Mouse (Mus musculus): ENCODE measurements around the gene Pde4d. TPM values are rescaled to one million over a fixed set of nuclear protein-coding genes. Genes with fewer than 3 reads are reported as not detected.

The Pde4d gene
- polyA plus RNA-seq, 1 experiment, result 33.8 TPM

DNA sequence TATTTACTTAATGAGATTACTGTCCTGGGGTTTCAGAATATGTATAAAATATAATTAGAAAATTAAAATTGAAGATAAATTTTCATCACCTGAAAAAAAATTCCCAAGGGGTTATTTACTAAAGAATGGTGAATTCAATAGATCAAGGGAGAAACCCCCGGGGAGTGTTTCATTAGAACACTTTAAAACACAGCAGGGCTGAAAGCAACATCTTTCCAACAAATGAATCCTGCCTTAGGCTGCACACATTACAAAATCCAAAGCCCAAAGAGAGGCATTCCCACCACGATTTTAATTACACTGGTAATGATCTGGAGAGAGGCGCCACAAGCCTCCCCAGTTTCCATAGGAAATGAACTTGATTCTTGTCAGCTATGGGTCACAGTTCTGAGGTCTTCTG is 1205.6 kb downstream of the Pde4d start:
- no peak for DNase-seq
- Histone ChIP-seq H3K27ac (ENCODE audit: insufficient read depth, low read length) (no peak overlapping the region), H3K27me3 (ENCODE audit: control insufficient read depth, insufficient read depth, low read length) (no peaks in the 10 kb centered on the region), H3K4me3 (replicated peaks; ENCODE audit: insufficient read depth, low read depth, low read length) (no peak overlapping the region), H3K4me1 (ENCODE audit: control insufficient read depth, insufficient read depth, low read length) (peaks cover 7% of the 10 kb centered on the region; the same call in 1 of the 2 replicates)
- 72% methylated on average over 3 of the region's 3 CpGs for WGBS
- TF ChIP-seq CTCF (IDR thresholded peaks at IDR 0.05; ENCODE audit: borderline replicate concordance, insufficient read depth, low read depth, low read length) (no peak), POLR2A (IDR thresholded peaks at IDR 0.05; ENCODE audit: borderline replicate concordance, insufficient read depth, low read length) (no peak)

DNA sequence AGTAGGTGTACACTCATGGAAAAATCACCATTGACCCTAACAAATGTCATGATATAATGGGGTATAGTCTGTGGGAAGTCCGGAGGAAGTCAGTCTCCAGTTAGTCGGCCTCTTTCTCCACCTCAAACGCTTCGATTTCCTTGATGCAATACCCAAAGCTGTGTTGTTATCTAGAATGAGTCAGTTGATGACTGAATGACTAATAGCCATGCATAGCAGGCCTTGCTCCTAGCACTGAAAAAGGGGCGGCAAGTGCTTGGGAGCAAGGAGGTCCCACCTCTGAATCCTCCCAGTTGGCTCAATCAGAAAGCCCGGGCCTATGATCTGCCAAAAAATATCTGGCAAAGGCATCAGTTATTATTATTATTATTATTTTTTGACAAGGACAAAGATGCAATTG is 1209.4 kb downstream of the Pde4d start:
- no peak for DNase-seq
- no peak overlapping the region for H3K4me3 ChIP-seq (replicated peaks; ENCODE audit: insufficient read depth, low read depth, low read length)
- H3K4me1 ChIP-seq (ENCODE audit: control insufficient read depth, insufficient read depth, low read length), result peaks cover 7% of the 10 kb centered on the region
- 97% methylated on average over 6 of the region's 6 CpGs for WGBS
- H3K27me3 ChIP-seq (ENCODE audit: control insufficient read depth, insufficient read depth, low read length), result no peaks in the 10 kb centered on the region
- no peak for TF ChIP-seq POLR2A (IDR thresholded peaks at IDR 0.05; ENCODE audit: borderline replicate concordance, insufficient read depth, low read length)
- TF ChIP-seq CTCF (IDR thresholded peaks at IDR 0.05; ENCODE audit: borderline replicate concordance, insufficient read depth, low read depth, low read length), result no peak
- H3K27ac ChIP-seq (ENCODE audit: insufficient read depth, low read length), result no peak overlapping the region

DNA sequence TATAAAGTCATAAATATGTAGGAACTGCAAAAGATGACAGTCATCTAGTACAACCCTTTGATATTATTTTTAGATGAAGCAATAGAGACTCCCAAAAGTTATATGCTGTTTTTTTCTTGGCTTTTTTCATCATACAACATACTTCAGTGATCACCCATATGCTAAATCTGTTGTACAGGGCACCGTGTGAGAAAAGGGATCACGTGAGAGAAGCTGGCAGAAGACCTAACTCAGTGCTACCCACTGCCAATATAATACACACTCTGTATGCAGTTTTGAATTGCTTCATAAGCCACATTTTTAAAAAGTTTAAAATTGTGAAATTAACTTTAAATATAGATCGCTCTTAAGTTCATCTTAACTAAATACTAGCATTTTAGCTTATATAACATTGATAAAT is 1211.6 kb downstream of the Pde4d start:
- peak in 1 of 2 experiments; percentile 32 for DNase-seq
- no peak overlapping the region for H3K4me3 ChIP-seq (replicated peaks; ENCODE audit: insufficient read depth, low read depth, low read length)
- WGBS, result 41% methylated on average over 3 of the region's 3 CpGs
- H3K27me3 ChIP-seq (ENCODE audit: control insufficient read depth, insufficient read depth, low read length), result no peaks in the 10 kb centered on the region
- TF ChIP-seq CTCF (IDR thresholded peaks at IDR 0.05; ENCODE audit: borderline replicate concordance, insufficient read depth, low read depth, low read length), result no peak
- TF ChIP-seq POLR2A (IDR thresholded peaks at IDR 0.05; ENCODE audit: borderline replicate concordance, insufficient read depth, low read length), result no peak
- no peak overlapping the region for H3K27ac ChIP-seq (ENCODE audit: insufficient read depth, low read length)
- peaks cover 10% of the 10 kb centered on the region for H3K4me1 ChIP-seq (ENCODE audit: control insufficient read depth, insufficient read depth, low read length)

DNA sequence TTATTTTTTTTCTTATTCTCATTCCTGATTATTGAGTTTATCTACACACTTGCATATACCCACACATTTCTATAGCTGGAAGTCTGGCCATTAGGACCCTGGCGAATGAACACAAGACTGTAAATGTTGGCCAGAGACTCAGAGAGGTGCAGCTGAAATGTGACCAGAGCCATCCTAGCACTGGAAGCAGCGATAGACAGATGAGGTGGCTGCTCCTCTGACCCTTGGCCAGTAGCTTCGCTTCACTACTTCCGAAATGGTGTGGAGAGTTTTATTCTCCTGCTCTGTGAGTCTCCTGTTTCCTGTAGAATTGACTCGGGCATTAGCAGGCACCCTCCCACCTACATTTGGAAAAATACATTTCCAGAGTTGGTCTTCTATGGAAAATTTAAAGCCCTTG is 1212.4 kb downstream of the Pde4d start:
- no peak overlapping the region for H3K27ac ChIP-seq (ENCODE audit: insufficient read depth, low read length)
- DNase-seq, result no peak
- peaks cover 6% of the 10 kb centered on the region for H3K4me1 ChIP-seq (ENCODE audit: control insufficient read depth, insufficient read depth, low read length)
- WGBS, result 73% methylated on average over 5 of the region's 5 CpGs
- H3K27me3 ChIP-seq (ENCODE audit: control insufficient read depth, insufficient read depth, low read length), result no peaks in the 10 kb centered on the region
- TF ChIP-seq POLR2A (IDR thresholded peaks at IDR 0.05; ENCODE audit: borderline replicate concordance, insufficient read depth, low read length), result no peak
- no peak for TF ChIP-seq CTCF (IDR thresholded peaks at IDR 0.05; ENCODE audit: borderline replicate concordance, insufficient read depth, low read depth, low read length)
- H3K4me3 ChIP-seq (replicated peaks; ENCODE audit: insufficient read depth, low read depth, low read length), result no peak overlapping the region

DNA sequence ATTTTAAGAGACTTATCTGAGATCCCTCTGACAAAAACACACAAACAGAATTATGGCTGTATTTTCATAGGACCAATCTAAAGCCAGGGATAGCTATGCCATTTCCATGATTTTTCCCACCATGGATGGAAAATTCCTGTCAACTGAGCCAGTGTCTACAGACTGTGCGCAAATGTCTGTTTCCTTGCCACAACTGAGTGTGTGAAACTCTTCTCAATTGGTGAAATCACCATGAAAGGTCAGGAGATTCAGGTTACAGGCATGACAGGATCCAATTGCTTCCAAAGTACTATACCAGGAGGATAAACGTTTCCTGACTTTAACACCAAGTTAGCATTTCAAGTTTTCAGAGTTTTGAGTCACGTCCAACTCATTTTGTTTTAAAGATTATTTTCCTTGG is 1213.0 kb downstream of the Pde4d start:
- Histone ChIP-seq H3K27me3 (ENCODE audit: control insufficient read depth, insufficient read depth, low read length) (no peaks in the 10 kb centered on the region), H3K4me1 (ENCODE audit: control insufficient read depth, insufficient read depth, low read length) (peaks cover 3% of the 10 kb centered on the region; the same call in 1 of the 2 replicates), H3K4me3 (replicated peaks; ENCODE audit: insufficient read depth, low read depth, low read length) (no peak overlapping the region), H3K27ac (ENCODE audit: insufficient read depth, low read length) (no peak overlapping the region)
- no peak for DNase-seq
- 76% methylated on average over 3 of the region's 3 CpGs for WGBS
- TF ChIP-seq CTCF (IDR thresholded peaks at IDR 0.05; ENCODE audit: borderline replicate concordance, insufficient read depth, low read depth, low read length) (no peak), POLR2A (IDR thresholded peaks at IDR 0.05; ENCODE audit: borderline replicate concordance, insufficient read depth, low read length) (no peak)

DNA sequence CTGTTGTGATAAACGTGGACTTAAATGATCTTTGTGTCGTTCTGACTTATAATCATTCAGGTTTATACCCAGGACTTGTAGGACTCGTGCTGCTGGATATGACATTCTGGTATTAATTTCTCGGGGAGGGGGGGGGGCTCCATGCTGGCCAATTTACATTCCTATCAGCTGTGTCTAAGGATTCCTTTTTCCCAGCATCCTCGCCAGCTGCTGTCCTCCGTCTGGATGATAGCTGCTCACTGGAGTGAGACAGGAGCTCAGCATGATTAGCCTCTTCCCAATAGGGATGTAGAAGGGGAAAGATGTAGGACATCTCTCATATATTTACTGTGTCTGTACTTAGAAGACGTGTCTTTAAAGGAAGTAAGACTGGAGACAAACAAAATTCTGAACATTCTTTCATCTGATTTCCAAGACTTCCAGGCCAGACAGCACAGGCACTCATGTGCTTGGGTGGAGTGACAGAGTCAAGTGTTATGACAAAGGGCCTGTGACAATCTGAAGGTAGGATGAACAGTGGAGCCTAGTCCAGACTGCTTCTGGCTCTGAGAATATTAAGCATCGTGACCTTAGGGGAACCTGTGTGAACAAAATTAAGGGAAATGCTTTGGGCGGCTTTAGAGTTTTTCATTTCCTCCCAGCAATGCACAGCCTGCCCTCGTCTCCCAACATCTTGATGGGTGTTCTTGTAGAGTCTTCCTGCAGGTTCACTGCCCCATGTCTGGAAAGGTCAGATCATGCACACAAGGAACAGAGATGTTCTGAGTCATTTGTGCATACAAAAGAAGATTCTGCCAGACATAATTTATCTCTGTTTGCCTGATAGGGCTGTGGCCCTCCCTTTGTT is 1215.4 kb downstream of the Pde4d start:
- no peak overlapping the region for H3K27ac ChIP-seq (ENCODE audit: insufficient read depth, low read length)

DNA sequence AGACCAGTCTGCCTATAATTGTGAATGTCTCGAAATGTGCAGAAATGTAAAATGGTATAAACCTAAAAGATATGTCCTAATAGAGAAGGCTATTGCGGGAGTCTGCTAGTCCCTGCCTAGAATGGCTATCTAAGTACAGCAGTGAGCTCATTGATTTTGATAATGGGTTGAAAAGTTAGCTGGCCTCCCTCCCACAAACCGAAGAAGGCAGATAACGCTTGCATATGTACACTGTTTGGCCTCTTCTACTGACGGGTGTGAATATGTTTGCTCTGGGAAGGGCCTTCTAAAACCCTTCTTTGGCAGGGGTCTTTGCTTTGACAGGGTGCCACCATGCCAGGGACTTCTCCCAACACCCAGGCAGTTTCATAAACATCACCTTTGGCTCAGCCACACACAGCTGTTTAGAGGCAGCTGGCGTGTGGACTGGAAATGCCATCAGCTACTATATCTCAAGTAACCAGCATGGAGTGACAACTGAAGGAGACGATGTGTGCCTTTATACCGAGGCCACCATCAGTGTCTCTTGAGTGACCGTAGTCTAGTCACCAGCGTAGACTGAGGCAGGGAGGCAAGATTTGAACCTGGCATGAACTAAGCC is 1216.2 kb downstream of the Pde4d start:
- Histone ChIP-seq H3K27ac (ENCODE audit: insufficient read depth, low read length) (no peak overlapping the region), H3K4me3 (replicated peaks; ENCODE audit: insufficient read depth, low read depth, low read length) (no peak overlapping the region), H3K4me1 (ENCODE audit: control insufficient read depth, insufficient read depth, low read length) (0 out of 2 replicates have a peak, but pooled peaks cover 3% of the 10 kb centered on the region), H3K27me3 (ENCODE audit: control insufficient read depth, insufficient read depth, low read length) (no peaks in the 10 kb centered on the region)
- 83% methylated on average over 10 of the region's 10 CpGs for WGBS
- TF ChIP-seq POLR2A (IDR thresholded peaks at IDR 0.05; ENCODE audit: borderline replicate concordance, insufficient read depth, low read length) (no peak), CTCF (IDR thresholded peaks at IDR 0.05; ENCODE audit: borderline replicate concordance, insufficient read depth, low read depth, low read length) (no peak)
- DNase-seq, result no peak

More for the DNA sequence above, 1215.4 kb downstream of the Pde4d start:
- DNase-seq, result no peak
- TF ChIP-seq POLR2A (IDR thresholded peaks at IDR 0.05; ENCODE audit: borderline replicate concordance, insufficient read depth, low read length), result no peak
- TF ChIP-seq CTCF (IDR thresholded peaks at IDR 0.05; ENCODE audit: borderline replicate concordance, insufficient read depth, low read depth, low read length), result no peak
- 58% methylated on average over 10 of the region's 10 CpGs for WGBS
- no peaks in the 10 kb centered on the region for H3K27me3 ChIP-seq (ENCODE audit: control insufficient read depth, insufficient read depth, low read length)
- peaks cover 3% of the 10 kb centered on the region; the same call in 1 of the 2 replicates for H3K4me1 ChIP-seq (ENCODE audit: control insufficient read depth, insufficient read depth, low read length)
- H3K4me3 ChIP-seq (replicated peaks; ENCODE audit: insufficient read depth, low read depth, low read length), result no peak overlapping the region

DNA sequence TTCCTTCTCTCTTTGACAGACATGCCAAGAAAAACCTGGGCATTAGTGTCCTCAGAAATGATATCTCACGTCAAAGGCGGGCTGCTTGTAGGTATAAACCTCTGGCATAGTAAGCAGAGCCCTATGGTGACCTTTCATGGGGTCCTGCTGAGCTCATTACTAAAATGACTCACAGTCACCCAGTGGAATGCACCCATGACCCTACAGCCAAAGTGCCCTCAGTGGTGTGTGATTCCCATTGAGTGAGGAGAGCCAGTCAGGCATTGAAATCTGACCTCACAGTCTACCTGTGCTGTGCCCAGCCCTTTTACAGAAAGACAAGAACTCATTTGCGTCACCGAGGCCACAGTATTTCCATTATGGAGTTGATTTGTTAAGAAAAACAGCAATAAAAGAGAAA is 1220.2 kb downstream of the Pde4d start:
- Histone ChIP-seq H3K4me1 (ENCODE audit: control insufficient read depth, insufficient read depth, low read length) (peaks cover 5% of the 10 kb centered on the region; the same call in 1 of the 2 replicates), H3K27ac (ENCODE audit: insufficient read depth, low read length) (no peak overlapping the region), H3K27me3 (ENCODE audit: control insufficient read depth, insufficient read depth, low read length) (no peaks in the 10 kb centered on the region), H3K4me3 (replicated peaks; ENCODE audit: insufficient read depth, low read depth, low read length) (no peak overlapping the region)
- no peak for DNase-seq
- 95% methylated on average over 4 of the region's 4 CpGs for WGBS
- TF ChIP-seq CTCF (IDR thresholded peaks at IDR 0.05; ENCODE audit: borderline replicate concordance, insufficient read depth, low read depth, low read length) (no peak), POLR2A (IDR thresholded peaks at IDR 0.05; ENCODE audit: borderline replicate concordance, insufficient read depth, low read length) (no peak)
